Mouse (Mus musculus) liver, embryonic 14.5 days (tissue): Measurements from ENCODE around the gene Dpf3. TPM values are rescaled to one million over a fixed set of nuclear protein-coding genes. Genes with fewer than 3 reads are reported as not detected.

Experiments
- ATAC-seq: fragments of 200-750 bp; cut with Nextera tagmentation; 2 replicates; pipeline ENCODE4 v1.8.0; 2017; ENCODE audit warnings: moderate number of reproducible peaks, mild to moderate bottlenecking, moderate library complexity; ENCODE audit not compliant: insufficient read depth
- DNase-seq, 3 experiments: peaks; one replicate each; pipeline ENCODE4 v3.0.0-alpha.2; 2012 to 2013; ENCODE audit warnings: low read depth in 3 of 3, low spot score in 3 of 3
- H3K27ac ChIP-seq: fragments of 300-500 bp; sonication (generic); 2 replicates; pipeline ENCODE4 v1.5.1; 2014; ENCODE audit warnings: moderate library complexity, mild to moderate bottlenecking, control low read depth, inconsistent platforms
- H3K27me3 ChIP-seq: fragments of 300-500 bp; sonication (generic); 2 replicates; pipeline ENCODE4 v1.6.1; 2014; ENCODE audit warnings: mild to moderate bottlenecking, low read length, moderate library complexity; ENCODE audit not compliant: control insufficient read depth, insufficient read depth
- H3K36me3 ChIP-seq: fragments of 300-500 bp; sonication (generic); replicated peaks from 2 replicates; pipeline ENCODE4 v1.6.1; 2014; ENCODE audit warnings: low read depth; ENCODE audit not compliant: control insufficient read depth, insufficient read depth
- H3K4me1 ChIP-seq, 2 experiments: fragments of 200-500 bp in 1 of 2; fragments of 300-500 bp in 1 of 2; sonication (generic) in 1 of 2; replicated peaks; 2 replicates each; pipeline ENCODE4 v1.6.1; 2012 to 2014; ENCODE audit warnings: antibody characterized with exemption in 1 of 2, inconsistent platforms in 1 of 2, low read length in 1 of 2; ENCODE audit not compliant: control insufficient read depth in 2 of 2, insufficient read depth in 2 of 2
- H3K4me2 ChIP-seq: fragments of 300-500 bp; sonication (generic); 2 replicates; pipeline ENCODE4 v1.6.1; 2014; ENCODE audit warnings: low read depth, mild to moderate bottlenecking, control low read depth, moderate library complexity
- H3K4me3 ChIP-seq, 2 experiments: fragments of 200-500 bp in 1 of 2; fragments of 300-500 bp in 1 of 2; sonication (generic) in 1 of 2; 2 replicates each; pipeline ENCODE4 v1.5.1; 2012 to 2014; ENCODE audit warnings: low read depth in 2 of 2, low read length in 2 of 2, mild to moderate bottlenecking in 2 of 2, control low read depth in 1 of 2, inconsistent platforms in 1 of 2, moderate library complexity in 1 of 2; ENCODE audit not compliant: insufficient read depth in 1 of 2
- H3K9ac ChIP-seq: fragments of 300-500 bp; sonication (generic); replicated peaks from 2 replicates; pipeline ENCODE4 v1.6.1; 2014; ENCODE audit warnings: mild to moderate bottlenecking, control low read depth, moderate library complexity
- H3K9me3 ChIP-seq: fragments of 300-500 bp; sonication (generic); 2 replicates; pipeline ENCODE4 v1.6.1; 2016; ENCODE audit warnings: low read length, mixed read lengths; ENCODE audit not compliant: control insufficient read depth
- CTCF ChIP-seq: IDR thresholded peaks from 2 replicates; pipeline ENCODE4 v1.5.1; 2016; ENCODE audit warnings: antibody characterized with exemption, low read depth, control low read depth
- EP300 ChIP-seq: IDR thresholded peaks from 2 replicates; pipeline ENCODE4 v1.6.1; 2016; ENCODE audit warnings: antibody characterized with exemption, low read depth
- WGBS: fragments of 180-500 bp; shearing (Covaris S2); extraction: QIAGEN DNeasy Blood & Tissue Kit; methylation state at CpG from one replicate; pipeline ENCODE4 v1.1.7; 2014; ENCODE audit not compliant: insufficient replicate concordance; 5-methylcytosine and 5-hydroxymethylcytosine counted together
- polyA plus RNA-seq, 2 experiments: library from polyadenylated mRNA; depleted of rRNA in 1 of 2; stranded (reverse) in 1 of 2; unstranded in 1 of 2; fragments of >200 nt; fragmentation: Nextera tagmentation in 1 of 2; extraction: Ambion mirVana in 1 of 2; gene quantifications; 2 replicates each; pipeline versions ENCODE4 v1.2.1 to v1.2.3; 2012 to 2014

The Dpf3 gene
- polyA plus RNA-seq, 2 experiments, result 3.7 to 4.8 TPM

GRCm38 (mm10) chr12:83165058-83165457, 322.5 kb downstream of the Dpf3 start:
- Histone ChIP-seq H3K4me1 (peaks cover 0 to 8% of the 10 kb centered on the region in 2 experiments; a peak in 2 of 4 replicates), H3K36me3 (no peaks in the 10 kb centered on the region), H3K4me3 (no peak overlapping the region), H3K9me3 (no peaks in the 10 kb centered on the region), H3K27ac (no peak overlapping the region), H3K27me3 (no peaks in the 10 kb centered on the region), H3K9ac (no peak overlapping the region), H3K4me2 (no peak overlapping the region)
- WGBS, result 39% methylated on average over 1 of the region's 1 CpGs
- TF ChIP-seq EP300 (no peak), CTCF (no peak)
- ATAC-seq (no peak), DNase-seq (no peak)

Other genes starting within 250 kb of the Dpf3 start
- 9.4 and 9.5 TPM in 2 replicates for gene Dcaf4, start 32.8 kb upstream of the Dpf3 start, polyA plus RNA-seq (2012; rRNA removed)
- gene Dcaf4, start 32.8 kb upstream of the Dpf3 start, polyA plus RNA-seq (2014; fragmentation: Nextera tagmentation; extraction: Ambion mirVana), result 9.8 and 12.6 TPM in 2 replicates
- 6.3 and 7.0 TPM in 2 replicates for gene Zfyve1, start 109.5 kb upstream of the Dpf3 start, polyA plus RNA-seq (2012; rRNA removed)
- 4.8 and 5.4 TPM in 2 replicates for gene Zfyve1, start 109.5 kb upstream of the Dpf3 start, polyA plus RNA-seq (2014; fragmentation: Nextera tagmentation; extraction: Ambion mirVana)
- 26.4 and 41.9 TPM in 2 replicates for gene Rbm25, start 143.5 kb upstream of the Dpf3 start, polyA plus RNA-seq (2012; rRNA removed)
- gene Rbm25, start 143.5 kb upstream of the Dpf3 start, polyA plus RNA-seq (2014; fragmentation: Nextera tagmentation; extraction: Ambion mirVana), result 74.4 and 80.7 TPM in 2 replicates
- 6.3 and 6.8 TPM in 2 replicates for gene Psen1, start 200.4 kb upstream of the Dpf3 start, polyA plus RNA-seq (2012; rRNA removed)
- 21.0 and 21.1 TPM in 2 replicates for gene Psen1, start 200.4 kb upstream of the Dpf3 start, polyA plus RNA-seq (2014; fragmentation: Nextera tagmentation; extraction: Ambion mirVana)